Comparison of ENCODE assay signal across 8 mouse cellular contexts in genomic region chr16:4643670-4644419, GRCm38 (mm10). TPM values are rescaled to one million over a fixed set of nuclear protein-coding genes. Genes with fewer than 3 reads are reported as not detected.
DNase-seq lines count a peak whose midpoint lies in the region; ATAC-seq and TF ChIP-seq lines count a peak whose summit lies in the region.

No protein-coding gene starts in this region.

- TF ChIP-seq CTCF in liver, adult 2 months (IDR thresholded peaks at IDR 0.05; ENCODE audit: low read depth, low read length) = no peak
- no peak for TF ChIP-seq CTCF in lung, adult 2 months (IDR thresholded peaks at IDR 0.05; ENCODE audit: insufficient read depth, low read length)
- TF ChIP-seq CTCF in small intestine, adult 2 months (IDR thresholded peaks at IDR 0.05; ENCODE audit: extremely low read depth, insufficient read length, insufficient replicate concordance, low read depth, low read length) = no peak

- H3K27ac ChIP-seq in liver, adult 2 months (replicated peaks; ENCODE audit: insufficient read depth, low read depth, low read length) = peak overlapping the region; percentile 64
- H3K27ac ChIP-seq in liver, embryonic 12.5 days = no peak overlapping the region
- peak overlapping the region; percentile 85 for H3K27ac ChIP-seq in heart, embryonic 15.5 days
- H3K27ac ChIP-seq in small intestine, adult 2 months (ENCODE audit: insufficient read depth, low read depth, low read length) = peak overlapping the region; percentile 2; the same call in 1 of the 2 replicates

- peak; percentile 77 for DNase-seq in liver, adult 2 months (ENCODE audit: extremely low read depth, low read depth, low spot score)
- peak; percentile 83 for DNase-seq in fibroblast of lung, adult 2 months (ENCODE audit: low read depth)
- DNase-seq in kidney, postnatal 36 days = peak; percentile 91
- DNase-seq in lung, adult 2 months = peak; percentile 84
- DNase-seq in B cell, adult 2 months = no peak

- H3K36me3 ChIP-seq in liver, adult 2 months (ENCODE audit: control insufficient read depth, insufficient read depth, low read length) = no peaks in the 10 kb centered on the region
- peaks cover 25% of the 10 kb centered on the region for H3K36me3 ChIP-seq in liver, embryonic 12.5 days
- H3K36me3 ChIP-seq in heart, embryonic 15.5 days = peaks cover 6% of the 10 kb centered on the region; the same call in 1 of the 2 replicates
- H3K36me3 ChIP-seq in small intestine, adult 2 months (ENCODE audit: control insufficient read depth, insufficient read depth, low read length) = peaks cover 11% of the 10 kb centered on the region

- WGBS in liver, adult 2 months = 39% methylated on average over 11 of the region's 11 CpGs
- WGBS in liver, embryonic 12.5 days (ENCODE audit: insufficient replicate concordance) = 74% methylated on average over 11 of the region's 11 CpGs
- WGBS in heart, embryonic 15.5 days = 36% methylated on average over 11 of the region's 11 CpGs
- WGBS in lung, adult 2 months = 21% methylated on average over 11 of the region's 11 CpGs
- WGBS in small intestine, adult 2 months = 65% methylated on average over 11 of the region's 11 CpGs

- TF ChIP-seq POLR2A in liver, adult 2 months (IDR thresholded peaks at IDR 0.05; ENCODE audit: extremely low read depth, insufficient read depth, low read length) = no peak
- TF ChIP-seq POLR2A in lung, adult 2 months (IDR thresholded peaks at IDR 0.05; ENCODE audit: borderline replicate concordance, extremely low read depth, low read depth, low read length) = no peak
- TF ChIP-seq POLR2A in small intestine, adult 2 months (IDR thresholded peaks at IDR 0.05; ENCODE audit: low read depth, low read length) = no peak

- no peaks in the 10 kb centered on the region for H3K27me3 ChIP-seq in liver, adult 2 months (ENCODE audit: control insufficient read depth, insufficient read depth, low read length)
- H3K27me3 ChIP-seq in liver, embryonic 12.5 days (replicated peaks) = no peaks in the 10 kb centered on the region
- H3K27me3 ChIP-seq in heart, embryonic 15.5 days = no peaks in the 10 kb centered on the region
- H3K27me3 ChIP-seq in small intestine, adult 2 months (ENCODE audit: control insufficient read depth, insufficient read depth, low read length) = no peaks in the 10 kb centered on the region

- H3K4me1 ChIP-seq in liver, adult 2 months (ENCODE audit: control insufficient read depth, insufficient read depth, low read length) = peaks cover 30% of the 10 kb centered on the region
- H3K4me1 ChIP-seq in liver, embryonic 12.5 days = peaks cover 51% of the 10 kb centered on the region
- peaks cover 90% of the 10 kb centered on the region for H3K4me1 ChIP-seq in heart, embryonic 15.5 days (replicated peaks)
- H3K4me1 ChIP-seq in lung, adult 2 months (ENCODE audit: control insufficient read depth, insufficient read depth, low read length) = peaks cover 47% of the 10 kb centered on the region
- H3K4me1 ChIP-seq in small intestine, adult 2 months (ENCODE audit: control insufficient read depth, insufficient read depth, insufficient read length, low read length) = peaks cover 16% of the 10 kb centered on the region

- no peak for ATAC-seq in liver, embryonic 12.5 days
- ATAC-seq in heart, embryonic 15.5 days (replicated peaks; ENCODE audit: insufficient number of reproducible peaks, insufficient read depth, low FRiP score, low read depth) = peak; percentile 64

- no peak overlapping the region for H3K4me3 ChIP-seq in liver, adult 2 months (ENCODE audit: insufficient read depth, low read depth, low read length)
- H3K4me3 ChIP-seq in liver, embryonic 12.5 days = no peak overlapping the region
- no peak overlapping the region for H3K4me3 ChIP-seq in heart, embryonic 15.5 days
- H3K4me3 ChIP-seq in lung, adult 2 months (replicated peaks; ENCODE audit: extremely low read depth, low read depth, low read length) = no peak overlapping the region
- no peak overlapping the region for H3K4me3 ChIP-seq in small intestine, adult 2 months (ENCODE audit: low read depth, low read length)

- no peak overlapping the region for H3K9ac ChIP-seq in liver, adult 2 months (ENCODE audit: low read depth, low read length)
- H3K9ac ChIP-seq in liver, embryonic 12.5 days = no peak overlapping the region
- no peak overlapping the region for H3K9ac ChIP-seq in heart, embryonic 15.5 days

- no peaks in the 10 kb centered on the region for H3K9me3 ChIP-seq in liver, embryonic 12.5 days (replicated peaks)
- no peaks in the 10 kb centered on the region for H3K9me3 ChIP-seq in heart, embryonic 15.5 days (replicated peaks)

- peaks cover 31% of the 10 kb centered on the region; the same call in 1 of the 2 replicates for H3K79me2 ChIP-seq in liver, adult 2 months (ENCODE audit: control insufficient read depth, insufficient read depth, low read length)

- no peak overlapping the region for H3K4me2 ChIP-seq in liver, embryonic 12.5 days
- peak overlapping the region; percentile 72 for H3K4me2 ChIP-seq in heart, embryonic 15.5 days

RNA-seq across cellular contexts. Expression of gene Dnaja3, which starts 4.1 kb away (rescaled TPM):
- 76.3 and 81.0 TPM in 2 replicates for total RNA-seq in liver, adult 2 months (2014; rRNA removed)
- polyA plus RNA-seq in liver, adult 2 months (2012; rRNA removed) = 37.7 and 43.1 TPM in 2 replicates
- polyA plus RNA-seq in liver, embryonic 12.5 days (2016; fragmentation: Nextera tagmentation; extraction: Ambion mirVana) = 69.2 and 74.2 TPM in 2 replicates
- polyA plus RNA-seq in heart, embryonic 15.5 days (2015; fragmentation: Nextera tagmentation; extraction: Ambion mirVana) = 78.3 and 79.6 TPM in 2 replicates
- polyA plus RNA-seq in lung, adult 2 months (2012; rRNA removed) = 16.1 and 21.2 TPM in 2 replicates
- polyA plus RNA-seq in small intestine, adult 2 months (2012; rRNA removed) = 10.2 and 13.7 TPM in 2 replicates

RNA-seq across cellular contexts. Expression of gene Vasn, which starts 4.1 kb away (rescaled TPM):
- total RNA-seq in liver, adult 2 months (2014; rRNA removed) = 4.0 and 5.1 TPM in 2 replicates
- 12.6 and 18.0 TPM in 2 replicates for polyA plus RNA-seq in liver, adult 2 months (2012; rRNA removed)
- 4.7 and 5.0 TPM in 2 replicates for polyA plus RNA-seq in liver, embryonic 12.5 days (2016; fragmentation: Nextera tagmentation; extraction: Ambion mirVana)
- polyA plus RNA-seq in heart, embryonic 15.5 days (2015; fragmentation: Nextera tagmentation; extraction: Ambion mirVana) = 14.7 and 20.7 TPM in 2 replicates
- 86.4 and 91.1 TPM in 2 replicates for polyA plus RNA-seq in lung, adult 2 months (2012; rRNA removed)
- polyA plus RNA-seq in small intestine, adult 2 months (2012; rRNA removed) = 6.5 and 7.8 TPM in 2 replicates

RNA-seq across cellular contexts. Expression of gene Pam16, which starts 19.1 kb away (rescaled TPM):
- total RNA-seq in liver, adult 2 months (2014; rRNA removed) = 36.8 and 41.7 TPM in 2 replicates
- polyA plus RNA-seq in liver, adult 2 months (2012; rRNA removed) = 10.8 and 13.5 TPM in 2 replicates
- 76.2 and 81.9 TPM in 2 replicates for polyA plus RNA-seq in liver, embryonic 12.5 days (2016; fragmentation: Nextera tagmentation; extraction: Ambion mirVana)
- 118 and 125 TPM in 2 replicates for polyA plus RNA-seq in heart, embryonic 15.5 days (2015; fragmentation: Nextera tagmentation; extraction: Ambion mirVana)
- polyA plus RNA-seq in lung, adult 2 months (2012; rRNA removed) = 8.4 and 12.3 TPM in 2 replicates
- 6.0 and 8.7 TPM in 2 replicates for polyA plus RNA-seq in small intestine, adult 2 months (2012; rRNA removed)

RNA-seq across cellular contexts. Expression of gene Coro7, which starts 35.7 kb away (rescaled TPM):
- 6.1 and 8.5 TPM in 2 replicates for total RNA-seq in liver, adult 2 months (2014; rRNA removed)
- polyA plus RNA-seq in liver, adult 2 months (2012; rRNA removed) = 17.3 and 22.7 TPM in 2 replicates
- 11.3 and 11.9 TPM in 2 replicates for polyA plus RNA-seq in liver, embryonic 12.5 days (2016; fragmentation: Nextera tagmentation; extraction: Ambion mirVana)
- 11.2 and 15.8 TPM in 2 replicates for polyA plus RNA-seq in heart, embryonic 15.5 days (2015; fragmentation: Nextera tagmentation; extraction: Ambion mirVana)
- polyA plus RNA-seq in lung, adult 2 months (2012; rRNA removed) = 60.6 and 60.9 TPM in 2 replicates
- 45.6 and 86.6 TPM in 2 replicates for polyA plus RNA-seq in small intestine, adult 2 months (2012; rRNA removed)

RNA-seq across cellular contexts. Expression of gene Glis2, which starts 49.3 kb away (rescaled TPM):
- 0.47 and 0.55 TPM in 2 replicates for total RNA-seq in liver, adult 2 months (2014; rRNA removed)
- polyA plus RNA-seq in liver, adult 2 months (2012; rRNA removed) = 1.7 and 2.5 TPM in 2 replicates
- 6.1 and 7.3 TPM in 2 replicates for polyA plus RNA-seq in liver, embryonic 12.5 days (2016; fragmentation: Nextera tagmentation; extraction: Ambion mirVana)
- polyA plus RNA-seq in heart, embryonic 15.5 days (2015; fragmentation: Nextera tagmentation; extraction: Ambion mirVana) = 17.7 and 17.9 TPM in 2 replicates
- 66.5 and 76.4 TPM in 2 replicates for polyA plus RNA-seq in lung, adult 2 months (2012; rRNA removed)
- 8.6 and 10.1 TPM in 2 replicates for polyA plus RNA-seq in small intestine, adult 2 months (2012; rRNA removed)

Comparison
In these comparisons a context has a peak if more than half of its experiments do, and no peak if none do; other contexts are left out.
1. DNase-seq: peak in liver, adult 2 months (single experiment), fibroblast of lung, adult 2 months (single experiment), kidney, postnatal 36 days (2 of 2) and lung, adult 2 months (single experiment); none in B cell, adult 2 months (0 of 2).